Mouse (Mus musculus): ENCODE data around the gene Ube2d1. TPM values are rescaled to one million over a fixed set of nuclear protein-coding genes. Genes with fewer than 3 reads are reported as not detected.
A peak's percentile ranks its signal among the peaks of the same experiment; 100 is the strongest.

Gene Ube2d1
- polyA plus RNA-seq, 1 experiment from 2014 or later: 72.8 TPM

- ATAC-seq (ENCODE audit: low read depth) (no peak), DNase-seq (ENCODE audit: low spot score) (no peak)
- Histone ChIP-seq H3K4me1 (ENCODE audit: control insufficient read depth, insufficient read depth, low read length) (no peaks in the 10 kb centered on the region), H3K4me3 (ENCODE audit: low read depth, low read length) (no peak overlapping the region), H3K27ac (replicated peaks; ENCODE audit: low read depth, low read length) (no peak overlapping the region), H3K9me3 (ENCODE audit: control insufficient read depth, low read length) (no peaks in the 10 kb centered on the region), H3K4me2 (ENCODE audit: low read depth, low read length) (no peak overlapping the region), H3K36me3 (ENCODE audit: control insufficient read depth, insufficient read depth, low read length) (peaks cover 23% of the 10 kb centered on the region), H3K27me3 (replicated peaks; ENCODE audit: control insufficient read depth, insufficient read depth, low read length) (no peaks in the 10 kb centered on the region), H3K9ac (ENCODE audit: low read depth, low read length) (no peak overlapping the region)
- WGBS: 73% methylated on average over 5 of the region's 5 CpGs
Observed at GRCm38 (mm10) chr10:71251846-71252245, 33.2 kb downstream of the Ube2d1 start.

- H3K27ac ChIP-seq (replicated peaks; ENCODE audit: low read depth, low read length): no peak overlapping the region
- H3K27me3 ChIP-seq (replicated peaks; ENCODE audit: control insufficient read depth, insufficient read depth, low read length): no peaks in the 10 kb centered on the region
- DNase-seq (ENCODE audit: low spot score) (no peak), ATAC-seq (ENCODE audit: low read depth) (no peak)
- no peak overlapping the region for H3K4me3 ChIP-seq (ENCODE audit: low read depth, low read length)
- 92% methylated on average over 5 of the region's 5 CpGs for WGBS
- no peaks in the 10 kb centered on the region for H3K4me1 ChIP-seq (ENCODE audit: control insufficient read depth, insufficient read depth, low read length)
- H3K4me2 ChIP-seq (ENCODE audit: low read depth, low read length): no peak overlapping the region
- no peaks in the 10 kb centered on the region for H3K9me3 ChIP-seq (ENCODE audit: control insufficient read depth, low read length)
- peaks cover 19% of the 10 kb centered on the region for H3K36me3 ChIP-seq (ENCODE audit: control insufficient read depth, insufficient read depth, low read length)
- no peak overlapping the region for H3K9ac ChIP-seq (ENCODE audit: low read depth, low read length)
Observed at GRCm38 (mm10) chr10:71251256-71251655, 33.8 kb downstream of the Ube2d1 start.

GRCm38 (mm10) chr10:71250472-71250871 is 34.6 kb downstream of the Ube2d1 start:
- Histone ChIP-seq H3K9me3 (ENCODE audit: control insufficient read depth, low read length) (no peaks in the 10 kb centered on the region), H3K4me1 (ENCODE audit: control insufficient read depth, insufficient read depth, low read length) (no peaks in the 10 kb centered on the region), H3K36me3 (ENCODE audit: control insufficient read depth, insufficient read depth, low read length) (peaks cover 11% of the 10 kb centered on the region), H3K4me2 (ENCODE audit: low read depth, low read length) (no peak overlapping the region), H3K4me3 (ENCODE audit: low read depth, low read length) (no peak overlapping the region), H3K27me3 (replicated peaks; ENCODE audit: control insufficient read depth, insufficient read depth, low read length) (no peaks in the 10 kb centered on the region), H3K9ac (ENCODE audit: low read depth, low read length) (no peak overlapping the region), H3K27ac (replicated peaks; ENCODE audit: low read depth, low read length) (no peak overlapping the region)
- DNase-seq (ENCODE audit: low spot score): no peak
- no peak for ATAC-seq (ENCODE audit: low read depth)
- 73% methylated on average over 17 of the region's 17 CpGs for WGBS

DNA sequence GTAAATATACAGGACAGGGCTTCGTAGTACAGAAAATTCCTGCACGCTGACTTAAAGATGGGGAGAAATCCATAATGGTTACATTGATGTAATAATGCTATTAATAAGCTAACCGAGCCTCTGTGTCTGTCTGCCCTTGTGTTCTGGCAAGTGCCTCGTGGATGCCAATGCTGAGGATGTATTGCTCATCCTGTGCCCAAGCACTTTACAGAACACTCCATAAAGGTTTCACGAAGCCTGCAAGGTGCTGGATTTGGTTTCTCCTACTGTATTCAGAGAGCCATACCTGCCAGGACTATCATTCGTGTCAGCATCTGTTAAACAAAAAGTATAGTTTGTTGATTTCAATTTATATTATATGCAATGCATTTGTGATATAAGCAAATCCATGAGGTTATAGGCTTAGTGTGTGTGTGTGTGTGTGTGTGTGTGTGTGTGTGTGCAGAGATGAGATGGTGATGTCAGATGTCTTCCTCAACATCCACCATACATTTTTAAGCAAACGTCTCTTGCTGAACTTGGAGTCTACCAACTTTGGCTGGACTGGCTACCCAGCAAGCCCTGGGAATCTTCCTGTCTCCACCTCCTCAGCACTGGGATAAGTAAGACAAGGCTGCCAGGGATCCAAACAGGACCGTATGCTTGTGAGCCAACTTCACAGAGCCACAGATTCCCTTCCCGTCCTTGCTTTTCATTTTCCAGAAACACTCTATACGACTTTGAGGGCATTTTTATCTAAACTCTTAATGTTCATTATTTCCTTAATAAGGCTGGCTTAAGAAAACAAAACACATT is 35.8 kb downstream of the Ube2d1 start:
- ATAC-seq (ENCODE audit: low read depth) (no peak), DNase-seq (ENCODE audit: low spot score) (no peak)
- H3K4me3 ChIP-seq (ENCODE audit: low read depth, low read length): no peak overlapping the region
- H3K27me3 ChIP-seq (replicated peaks; ENCODE audit: control insufficient read depth, insufficient read depth, low read length): no peaks in the 10 kb centered on the region
- no peak overlapping the region for H3K4me2 ChIP-seq (ENCODE audit: low read depth, low read length)
- H3K9me3 ChIP-seq (ENCODE audit: control insufficient read depth, low read length): no peaks in the 10 kb centered on the region
- no peak overlapping the region for H3K9ac ChIP-seq (ENCODE audit: low read depth, low read length)
- WGBS: 77% methylated on average over 10 of the region's 10 CpGs
- H3K36me3 ChIP-seq (ENCODE audit: control insufficient read depth, insufficient read depth, low read length): 0 out of 2 replicates have a peak, but pooled peaks cover 2% of the 10 kb centered on the region
- H3K4me1 ChIP-seq (ENCODE audit: control insufficient read depth, insufficient read depth, low read length): no peaks in the 10 kb centered on the region
- H3K27ac ChIP-seq (replicated peaks; ENCODE audit: low read depth, low read length): no peak overlapping the region

- H3K27me3 ChIP-seq (replicated peaks; ENCODE audit: control insufficient read depth, insufficient read depth, low read length): no peaks in the 10 kb centered on the region
- DNase-seq (ENCODE audit: low spot score) (no peak), ATAC-seq (ENCODE audit: low read depth) (no peak)
- 45% methylated on average over 7 of the region's 7 CpGs for WGBS
- H3K27ac ChIP-seq (replicated peaks; ENCODE audit: low read depth, low read length): no peak overlapping the region
- H3K4me3 ChIP-seq (ENCODE audit: low read depth, low read length): no peak overlapping the region
- no peaks in the 10 kb centered on the region for H3K9me3 ChIP-seq (ENCODE audit: control insufficient read depth, low read length)
- no peak overlapping the region for H3K9ac ChIP-seq (ENCODE audit: low read depth, low read length)
- no peaks in the 10 kb centered on the region for H3K4me1 ChIP-seq (ENCODE audit: control insufficient read depth, insufficient read depth, low read length)
- H3K36me3 ChIP-seq (ENCODE audit: control insufficient read depth, insufficient read depth, low read length): no peaks in the 10 kb centered on the region
- no peak overlapping the region for H3K4me2 ChIP-seq (ENCODE audit: low read depth, low read length)
Observed at GRCm38 (mm10) chr10:71246956-71247355, 38.1 kb downstream of the Ube2d1 start.

- H3K4me3 ChIP-seq (ENCODE audit: low read depth, low read length): no peak overlapping the region
- peaks cover 8% of the 10 kb centered on the region for H3K36me3 ChIP-seq (ENCODE audit: control insufficient read depth, insufficient read depth, low read length)
- H3K4me1 ChIP-seq (ENCODE audit: control insufficient read depth, insufficient read depth, low read length): peaks cover 5% of the 10 kb centered on the region; the same call in 1 of the 2 replicates
- no peak overlapping the region for H3K4me2 ChIP-seq (ENCODE audit: low read depth, low read length)
- no peaks in the 10 kb centered on the region for H3K27me3 ChIP-seq (replicated peaks; ENCODE audit: control insufficient read depth, insufficient read depth, low read length)
- H3K27ac ChIP-seq (replicated peaks; ENCODE audit: low read depth, low read length): no peak overlapping the region
- H3K9ac ChIP-seq (ENCODE audit: low read depth, low read length): no peak overlapping the region
- peak; percentile 26 for DNase-seq (ENCODE audit: low spot score)
- 52% methylated on average over 6 of the region's 6 CpGs for WGBS
- ATAC-seq (ENCODE audit: low read depth): no peak
- H3K9me3 ChIP-seq (ENCODE audit: control insufficient read depth, low read length): no peaks in the 10 kb centered on the region
Observed at GRCm38 (mm10) chr10:71239479-71240120, 45.5 kb downstream of the Ube2d1 start.

DNA sequence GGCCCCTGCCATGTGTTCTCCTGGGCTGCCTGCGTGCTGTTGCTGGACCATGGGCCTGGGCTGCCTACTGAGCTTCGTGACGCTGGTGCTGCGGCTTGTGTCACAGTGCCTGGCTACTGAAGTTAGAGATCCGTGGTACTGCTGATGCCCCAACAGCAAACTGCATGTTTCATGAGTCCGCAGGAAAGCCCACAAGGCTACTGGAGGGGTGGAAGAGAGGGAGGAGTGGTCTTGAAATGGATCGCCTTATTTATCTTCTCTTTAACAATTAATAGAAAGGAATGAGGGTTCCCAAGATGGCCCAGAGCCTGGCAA is 46.9 kb downstream of the Ube2d1 start, which contains the start of gene Tfam:
Gene Tfam (minus strand): TSS at position 41 of the 315 bp plus-strand sequence.
- Histone ChIP-seq H3K27ac (replicated peaks; ENCODE audit: low read depth, low read length) (peak within 1 kb of the TSS; percentile 21), H3K9ac (ENCODE audit: low read depth, low read length) (peak within 1 kb of the TSS; percentile 90), H3K27me3 (replicated peaks; ENCODE audit: control insufficient read depth, insufficient read depth, low read length) (no peaks in the 10 kb centered on the region), H3K4me3 (ENCODE audit: low read depth, low read length) (peak within 1 kb of the TSS; percentile 91), H3K4me1 (ENCODE audit: control insufficient read depth, insufficient read depth, low read length) (peaks cover 5% of the 10 kb centered on the region; the same call in 1 of the 2 replicates), H3K36me3 (ENCODE audit: control insufficient read depth, insufficient read depth, low read length) (peaks cover 22% of the 10 kb centered on the region), H3K9me3 (ENCODE audit: control insufficient read depth, low read length) (no peaks in the 10 kb centered on the region), H3K4me2 (ENCODE audit: low read depth, low read length) (peak within 1 kb of the TSS; percentile 64)
- ATAC-seq (ENCODE audit: low read depth) (no peak), DNase-seq (ENCODE audit: low spot score) (no peak)
- WGBS: 4% methylated on average over 7 of the region's 7 CpGs

DNA sequence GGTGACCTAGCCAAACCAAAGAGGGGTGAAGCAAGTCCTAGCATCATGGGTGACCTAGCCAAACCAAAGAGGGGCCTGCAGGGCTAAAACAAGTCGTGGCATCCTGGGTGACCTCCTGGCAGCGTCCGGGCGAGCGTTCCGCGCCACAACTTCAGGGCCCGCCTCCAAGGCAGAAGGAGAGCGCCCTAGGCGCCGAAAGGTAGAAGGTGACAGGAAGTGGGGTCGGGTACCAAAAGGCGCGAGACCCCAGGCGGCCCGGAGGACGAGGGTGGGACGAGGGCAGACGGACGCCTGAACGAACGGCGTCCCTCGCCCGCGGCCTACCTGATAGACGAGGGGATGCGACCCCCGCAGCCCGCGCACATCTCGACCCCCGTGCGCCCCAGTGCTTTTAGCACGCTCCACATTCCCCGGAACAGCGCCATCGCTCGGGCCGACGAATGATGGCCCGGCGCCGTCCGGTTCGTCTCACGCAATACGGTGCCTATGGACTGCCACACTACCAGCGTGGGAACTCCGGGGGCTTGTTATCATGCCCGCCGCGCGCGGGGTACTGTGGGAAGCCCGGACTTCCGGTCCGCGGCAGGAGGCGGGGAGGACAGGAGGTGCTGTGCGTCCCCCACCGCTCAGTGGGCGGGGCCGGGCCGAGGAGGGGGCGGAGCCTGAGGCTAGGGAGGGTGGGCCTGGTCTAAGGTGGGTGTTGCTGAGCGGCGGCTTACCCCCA is 47.4 kb downstream of the Ube2d1 start:
- WGBS: under 1% methylated on average over 49 of the region's 68 CpGs
- H3K4me3 ChIP-seq (ENCODE audit: low read depth, low read length): peak overlapping the region; percentile 91
- peak overlapping the region; percentile 90 for H3K9ac ChIP-seq (ENCODE audit: low read depth, low read length)
- peak overlapping the region; percentile 21 for H3K27ac ChIP-seq (replicated peaks; ENCODE audit: low read depth, low read length)
- peak overlapping the region; percentile 64 for H3K4me2 ChIP-seq (ENCODE audit: low read depth, low read length)
- no peaks in the 10 kb centered on the region for H3K9me3 ChIP-seq (ENCODE audit: control insufficient read depth, low read length)
- H3K36me3 ChIP-seq (ENCODE audit: control insufficient read depth, insufficient read depth, low read length): peaks cover 27% of the 10 kb centered on the region
- peaks cover 5% of the 10 kb centered on the region; the same call in 1 of the 2 replicates for H3K4me1 ChIP-seq (ENCODE audit: control insufficient read depth, insufficient read depth, low read length)
- H3K27me3 ChIP-seq (replicated peaks; ENCODE audit: control insufficient read depth, insufficient read depth, low read length): no peaks in the 10 kb centered on the region
- ATAC-seq (ENCODE audit: low read depth): peak; percentile 99
- DNase-seq (ENCODE audit: low spot score): peak; percentile 97
